Mouse (Mus musculus) inflammation-experienced regulatory T-cells, adult 6 months (primary cell): ENCODE data around the gene H6pd. TPM values are rescaled to one million over a fixed set of nuclear protein-coding genes. Genes with fewer than 3 reads are reported as not detected.

Experiments
- ATAC-seq: one replicate; pipeline ENCODE4 v1.8.0; 2017
- polyA plus RNA-seq, 3 experiments: library from polyadenylated mRNA; unstranded; fragments of 100-300 nt; shearing (Covaris generic); gene quantifications; one replicate each; pipeline ENCODE4 v1.2.1; 2017

The H6pd gene
- polyA plus RNA-seq, 3 experiments from 2014 or later: 4.1 to 5.9 (median 5.0) TPM

- no peak for ATAC-seq
Observed at GRCm38 (mm10) chr4:150019741-150020380, 11.0 kb upstream of the H6pd start.

GRCm38 (mm10) chr4:150015436-150015835 lies 6.6 kb upstream of the H6pd start:
- no peak for ATAC-seq

GRCm38 (mm10) chr4:150014378-150015091 lies 5.7 kb upstream of the H6pd start:
- ATAC-seq: no peak

- no peak for ATAC-seq
Observed at GRCm38 (mm10) chr4:150013805-150014204, 5.0 kb upstream of the H6pd start.

GRCm38 (mm10) chr4:150013186-150013690 lies 4.4 kb upstream of the H6pd start:
- ATAC-seq: no peak

GRCm38 (mm10) chr4:150012322-150012723 lies 3.5 kb upstream of the H6pd start:
- ATAC-seq: no peak

GRCm38 (mm10) chr4:150011564-150012321 lies 2.9 kb upstream of the H6pd start:
- ATAC-seq: no peak

- ATAC-seq: no peak
Observed at GRCm38 (mm10) chr4:150010054-150010730, 1.4 kb upstream of the H6pd start.

GRCm38 (mm10) chr4:150009587-150009930 lies 736 bp upstream of the H6pd start:
- no peak for ATAC-seq

- peak; percentile 64 for ATAC-seq
Observed at GRCm38 (mm10) chr4:150008325-150008852, 434 bp downstream of the H6pd start.

- ATAC-seq: no peak
Observed at GRCm38 (mm10) chr4:150007444-150007843, 1.4 kb downstream of the H6pd start.

GRCm38 (mm10) chr4:150006991-150007390 lies 1.8 kb downstream of the H6pd start:
- no peak for ATAC-seq

GRCm38 (mm10) chr4:150006122-150006854 lies 2.5 kb downstream of the H6pd start:
- no peak for ATAC-seq

GRCm38 (mm10) chr4:150005231-150005630 lies 3.6 kb downstream of the H6pd start:
- ATAC-seq: no peak

GRCm38 (mm10) chr4:150003641-150004040 lies 5.2 kb downstream of the H6pd start:
- no peak for ATAC-seq

GRCm38 (mm10) chr4:150003021-150003580 lies 5.7 kb downstream of the H6pd start:
- ATAC-seq: no peak

- ATAC-seq: no peak
Observed at GRCm38 (mm10) chr4:150002021-150002528, 6.7 kb downstream of the H6pd start.

- ATAC-seq: peak; percentile 90
Observed at GRCm38 (mm10) chr4:150001221-150001860, 7.5 kb downstream of the H6pd start.

- ATAC-seq: no peak
Observed at GRCm38 (mm10) chr4:149999931-150000555, 8.8 kb downstream of the H6pd start.

GRCm38 (mm10) chr4:149999510-149999900 lies 9.3 kb downstream of the H6pd start:
- no peak for ATAC-seq
